Mouse (Mus musculus) right cerebral cortex, adult 18-20 months (tissue): ENCODE measurements around the gene Acta1.

ENCODE experiments used
- DNase-seq: peaks from one replicate; pipeline ENCODE4 v3.0.0; 2022; ENCODE audit warnings: mixed read lengths

Acta1 gene

GRCm38 (mm10) chr8:123882412-123882811 is 12.1 kb downstream of the Acta1 start:
- no peak for DNase-seq

DNA sequence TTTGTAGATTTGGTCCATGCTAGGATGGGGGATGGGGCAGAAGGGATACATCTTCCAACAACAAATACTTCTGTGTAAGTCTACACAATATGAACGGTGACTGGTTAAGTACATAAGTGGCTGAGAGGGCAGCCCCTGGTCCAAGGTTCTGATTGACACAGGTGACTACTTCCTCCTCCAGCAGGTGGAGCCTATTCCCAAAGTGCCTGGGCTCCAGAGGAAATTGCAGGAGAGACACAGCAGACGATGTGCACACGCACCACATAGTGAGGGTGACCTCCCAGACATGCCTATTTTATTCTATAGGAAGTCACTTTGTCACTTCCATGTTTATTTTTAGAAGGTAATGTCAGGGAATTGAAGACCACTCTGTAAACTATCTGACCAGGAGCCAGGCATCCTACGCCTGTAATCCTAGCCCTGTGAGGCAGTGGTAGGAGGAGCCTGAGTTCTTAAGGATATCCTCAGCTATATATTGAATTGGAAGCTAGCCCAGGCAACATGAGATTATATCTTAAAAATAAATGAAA is 13.7 kb downstream of the Acta1 start:
- DNase-seq = no peak

DNA sequence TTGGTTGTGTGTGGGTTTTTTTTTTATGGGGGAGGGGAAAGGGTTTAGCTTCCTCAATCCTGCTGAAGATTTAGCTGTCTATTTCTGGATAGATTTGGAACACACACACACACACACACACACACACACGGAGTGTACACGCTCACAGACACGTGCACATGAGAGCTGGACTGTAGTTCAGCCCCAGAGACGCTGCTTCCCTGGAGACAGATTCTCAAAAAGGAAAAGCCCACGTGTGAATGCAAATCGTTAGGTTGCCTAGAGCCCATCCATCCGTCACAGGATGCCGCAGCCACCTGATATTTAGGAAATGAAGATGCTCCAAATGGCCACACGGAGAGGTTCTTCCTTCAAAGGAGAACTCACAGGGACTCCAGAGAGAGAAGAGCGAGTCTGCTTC is 14.3 kb downstream of the Acta1 start:
- DNase-seq = peak; percentile 83

DNA sequence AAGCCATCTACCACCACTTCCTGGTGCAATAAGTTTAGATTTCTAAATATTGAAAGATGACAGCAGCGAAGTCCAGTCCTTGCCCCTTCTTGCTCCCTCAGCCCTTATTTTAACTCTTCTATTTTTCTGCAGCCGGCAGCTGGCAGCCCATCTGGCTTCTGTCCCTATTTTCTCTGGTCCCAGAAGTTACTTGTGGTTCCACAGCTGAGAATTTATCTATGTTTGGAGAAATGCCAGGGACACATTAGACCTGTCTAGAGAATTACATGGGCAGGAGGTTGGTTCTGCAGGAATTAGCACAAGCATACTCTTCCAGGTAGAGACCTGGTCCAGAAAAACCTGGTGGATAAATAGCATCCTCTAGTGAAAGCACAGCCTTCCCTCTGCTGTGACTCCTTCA is 16.7 kb downstream of the Acta1 start:
- no peak for DNase-seq

GRCm38 (mm10) chr8:123874324-123874723 is 20.2 kb downstream of the Acta1 start:
- peak; percentile 83 for DNase-seq

- no peak for DNase-seq
Measured at GRCm38 (mm10) chr8:123873364-123873763, 21.2 kb downstream of the Acta1 start.

- no peak for DNase-seq
Measured at GRCm38 (mm10) chr8:123872048-123872447, 22.5 kb downstream of the Acta1 start.

DNA sequence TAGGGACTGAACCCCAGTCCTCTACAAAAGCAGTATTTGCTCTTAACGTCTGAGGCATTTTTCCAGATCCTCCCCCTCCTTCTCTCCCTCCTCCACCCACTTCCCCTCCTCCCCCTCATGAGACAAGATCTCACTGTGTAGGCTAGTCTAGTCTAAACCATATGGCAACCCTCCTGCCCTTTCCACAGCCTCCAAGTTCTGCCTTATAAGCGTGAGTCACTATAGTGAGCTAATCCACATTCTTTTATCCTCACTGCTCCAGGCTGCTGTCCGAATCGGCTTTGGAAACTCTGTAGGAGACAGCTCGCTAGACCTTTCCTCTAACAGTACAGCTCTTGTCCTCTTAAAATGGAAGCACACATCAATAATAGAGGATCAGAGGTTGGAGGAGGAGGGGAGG is 27.6 kb downstream of the Acta1 start:
- no peak for DNase-seq

- DNase-seq = no peak
Measured at GRCm38 (mm10) chr8:123865786-123866185, 28.8 kb downstream of the Acta1 start.

GRCm38 (mm10) chr8:123860386-123860785 is 34.2 kb downstream of the Acta1 start:
- no peak for DNase-seq

GRCm38 (mm10) chr8:123859648-123860259 is 34.8 kb downstream of the Acta1 start, which contains the start of gene Ccsap:
Ccsap (minus strand) TSS chr8:123860209.
- DNase-seq = peak; percentile 79

- DNase-seq = peak; percentile 95
Measured at GRCm38 (mm10) chr8:123858941-123859647, 35.5 kb downstream of the Acta1 start.

- DNase-seq = no peak
Measured at GRCm38 (mm10) chr8:123858574-123858940, 36.0 kb downstream of the Acta1 start.

DNA sequence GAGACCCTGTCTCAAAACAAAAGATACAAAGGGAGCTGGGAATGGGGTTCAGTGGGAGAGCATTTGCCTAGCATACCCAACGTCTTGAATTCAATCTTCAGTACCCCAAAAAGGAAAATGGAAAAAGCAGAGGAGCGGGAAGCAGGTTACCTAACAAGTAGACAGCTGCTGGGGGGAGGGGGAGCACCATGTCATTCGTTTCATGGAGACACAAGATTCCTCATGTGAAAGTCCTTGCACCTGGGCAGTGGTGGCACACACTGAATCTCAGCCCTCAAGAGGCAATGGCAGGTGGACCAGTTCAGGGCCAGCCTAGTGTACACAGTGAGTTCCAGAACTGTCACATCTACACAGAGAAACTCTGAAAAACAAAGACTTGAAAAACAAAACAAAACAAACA is 37.2 kb downstream of the Acta1 start:
- DNase-seq = no peak

DNA sequence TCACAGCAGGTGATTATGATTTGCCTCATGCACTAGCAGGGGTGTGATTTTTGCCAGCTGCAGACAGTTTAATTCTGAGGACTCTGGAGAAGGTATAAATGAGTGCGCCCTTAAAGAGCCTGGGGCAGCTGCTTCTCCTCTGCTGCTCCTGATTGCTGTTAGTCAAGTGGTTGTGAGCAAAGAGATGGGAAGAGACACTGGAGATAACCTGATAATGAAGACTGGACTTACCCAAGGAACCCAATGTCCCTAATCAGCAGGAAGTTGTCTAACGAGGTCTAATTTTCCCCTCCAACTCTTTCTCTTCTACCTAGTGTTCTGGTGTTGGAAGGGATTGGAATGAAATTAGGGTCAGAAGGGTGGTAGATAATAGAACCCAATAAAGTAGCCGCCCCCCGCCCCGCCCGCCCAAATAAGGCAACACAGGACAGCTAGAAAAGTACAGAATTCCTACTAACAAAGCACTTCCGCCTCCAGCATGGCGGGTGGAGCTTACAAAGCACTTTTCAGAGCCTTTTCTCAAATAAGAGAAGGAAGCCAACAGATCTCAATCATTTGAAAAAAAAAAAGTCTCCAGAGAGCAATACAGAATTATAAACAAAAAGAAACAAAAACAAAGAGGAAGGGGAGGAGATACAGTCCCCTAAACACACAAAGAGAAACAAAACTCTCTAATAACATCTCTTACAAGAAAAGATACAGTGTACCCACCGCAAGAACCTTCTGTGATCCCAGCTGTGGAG is 39.6 kb downstream of the Acta1 start:
- no peak for DNase-seq

DNA sequence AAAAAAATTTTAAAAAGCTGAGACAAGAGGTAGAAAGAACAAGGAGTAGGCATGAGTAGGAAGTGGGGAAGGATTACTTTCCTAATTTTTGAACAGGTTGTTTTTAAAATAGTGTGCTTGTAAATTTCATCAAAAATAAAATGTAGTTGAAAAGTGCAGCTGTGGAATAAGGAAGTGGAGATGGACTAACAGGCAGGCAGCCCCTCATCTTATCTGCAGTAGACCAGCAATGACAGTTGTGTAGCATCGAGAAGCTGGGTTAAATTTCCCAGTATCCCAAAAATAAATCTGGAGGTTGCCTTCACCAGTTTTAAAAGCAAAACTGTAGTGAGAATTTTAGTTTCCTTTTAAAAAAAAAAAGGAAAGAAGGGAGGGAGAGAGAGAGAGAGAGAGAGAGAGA is 40.3 kb downstream of the Acta1 start:
- no peak for DNase-seq

DNA sequence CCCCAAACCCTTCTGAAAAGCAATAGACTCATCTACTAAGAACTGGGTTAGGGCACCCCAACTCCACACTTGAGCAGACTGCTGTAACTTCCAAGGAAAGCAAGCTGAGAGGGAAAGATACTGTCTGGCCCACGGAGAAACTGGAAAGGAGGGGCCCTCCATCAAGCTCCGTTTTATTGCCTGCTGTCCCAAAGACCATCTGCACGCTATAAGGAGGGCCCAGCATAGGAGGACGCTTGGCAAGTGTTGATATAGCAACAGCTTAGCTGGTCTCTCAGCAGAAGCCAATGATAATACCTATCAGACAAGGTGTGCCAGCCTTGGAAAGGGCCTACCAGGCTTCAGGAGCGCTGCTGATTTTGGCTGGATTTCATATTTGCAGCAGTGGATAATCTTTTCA is 43.0 kb downstream of the Acta1 start:
- DNase-seq = no peak

GRCm38 (mm10) chr8:123849352-123849751 is 45.2 kb downstream of the Acta1 start:
- no peak for DNase-seq

GRCm38 (mm10) chr8:123847546-123847945 is 47.0 kb downstream of the Acta1 start:
- no peak for DNase-seq

- peak; percentile 73 for DNase-seq
Measured at GRCm38 (mm10) chr8:123846509-123846908, 48.0 kb downstream of the Acta1 start.

- DNase-seq = no peak
Measured at GRCm38 (mm10) chr8:123845991-123846390, 48.6 kb downstream of the Acta1 start.

DNA sequence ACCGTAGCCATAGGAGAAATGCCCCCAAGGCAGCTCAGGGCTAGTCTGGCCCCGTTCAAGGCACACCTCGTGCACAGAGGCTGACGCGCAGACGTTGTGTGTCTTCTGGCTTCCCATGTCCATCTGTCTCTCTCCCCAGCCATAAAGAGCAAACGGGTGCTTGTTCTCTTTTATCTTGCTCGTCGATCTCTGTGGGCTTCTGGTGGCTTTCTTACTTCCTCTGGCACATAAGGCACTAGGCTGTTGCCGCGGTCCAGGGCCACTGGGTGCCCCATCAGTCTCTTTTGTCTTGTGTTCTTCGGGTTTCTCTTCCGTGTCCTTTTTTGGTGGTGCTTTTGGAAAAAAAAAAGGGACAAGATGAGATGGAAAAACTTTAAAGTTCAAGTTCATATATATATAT is 49.4 kb downstream of the Acta1 start:
- no peak for DNase-seq

GRCm38 (mm10) chr8:123844341-123844740 is 50.2 kb downstream of the Acta1 start:
- DNase-seq = no peak

DNA sequence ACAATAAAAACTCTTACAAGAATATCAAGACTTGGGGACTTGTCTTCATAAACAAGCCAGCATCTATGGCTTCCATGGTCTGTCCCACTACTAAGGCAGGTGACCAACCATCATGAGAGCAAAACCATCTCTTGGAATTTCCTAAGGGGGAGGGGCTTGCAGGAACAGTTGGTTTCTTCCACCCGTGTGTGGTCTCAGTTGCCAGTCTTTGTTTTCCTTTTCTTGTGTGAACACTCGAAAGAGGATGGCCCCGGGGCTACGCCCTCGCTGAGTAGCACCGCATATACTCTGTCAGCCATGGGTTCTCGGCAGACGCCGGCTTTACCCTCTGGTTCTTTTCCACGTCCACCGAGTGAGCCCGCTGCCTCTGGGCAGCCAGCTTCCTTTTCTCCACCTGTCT is 52.5 kb downstream of the Acta1 start:
- no peak for DNase-seq
